In the genomic region with DNA sequence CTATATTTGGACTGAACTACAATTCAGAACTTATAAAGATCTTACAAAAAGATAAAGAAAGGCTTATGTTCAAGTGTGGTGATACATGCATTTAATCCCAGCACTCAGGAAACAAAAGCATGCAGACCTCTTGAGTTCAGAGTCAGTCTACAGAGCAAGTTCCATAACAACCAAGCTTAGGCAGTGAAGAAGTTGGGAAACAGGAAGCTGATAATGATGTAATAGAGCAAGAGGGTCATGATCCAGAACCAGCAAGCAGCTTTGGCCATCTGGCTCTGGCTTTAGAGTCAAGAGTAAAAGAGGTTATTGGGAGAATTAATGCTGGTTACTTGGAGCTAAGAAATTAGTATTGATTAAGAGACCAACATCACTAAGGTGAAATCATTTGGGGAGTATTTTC, we compare ENCODE assay signal across 28 mouse cellular contexts.
"Had no signal": no experiment of that assay in that cellular context is flagged by ENCODE, and none has a peak within 500 bp of the region (broad histone marks: within the 10 kb centered on the region; RNA-seq: fewer than 3 reads in every experiment).

No protein-coding gene starts in this region.

- H3K4me2 ChIP-seq: embryonic facial prominence, embryonic 12.5 days; embryonic facial prominence, embryonic 13.5 days; embryonic facial prominence, embryonic 15.5 days; forebrain, embryonic 12.5 days; forebrain, embryonic 13.5 days; forebrain, embryonic 15.5 days had no signal

- H3K36me3 ChIP-seq: embryonic facial prominence, embryonic 10.5 days; embryonic facial prominence, embryonic 12.5 days; embryonic facial prominence, embryonic 13.5 days; embryonic facial prominence, embryonic 15.5 days; forebrain, embryonic 10.5 days; forebrain, embryonic 12.5 days; forebrain, embryonic 15.5 days had no signal

- ATAC-seq: forebrain, embryonic 13.5 days; forebrain, embryonic 14.5 days; forebrain, embryonic 15.5 days; forebrain, embryonic 16.5 days; forebrain, postnatal 0 days had no signal

- H3K4me1 ChIP-seq: embryonic facial prominence, embryonic 10.5 days; embryonic facial prominence, embryonic 12.5 days; embryonic facial prominence, embryonic 13.5 days; embryonic facial prominence, embryonic 15.5 days; forebrain, embryonic 10.5 days; forebrain, embryonic 12.5 days; forebrain, embryonic 13.5 days; forebrain, embryonic 15.5 days had no signal

- H3K27me3 ChIP-seq: embryonic facial prominence, embryonic 12.5 days; embryonic facial prominence, embryonic 13.5 days; embryonic facial prominence, embryonic 15.5 days; forebrain, embryonic 12.5 days; forebrain, embryonic 13.5 days; forebrain, embryonic 15.5 days had no signal

- H3K9ac ChIP-seq: embryonic facial prominence, embryonic 12.5 days; embryonic facial prominence, embryonic 13.5 days; embryonic facial prominence, embryonic 15.5 days; forebrain, embryonic 12.5 days; forebrain, embryonic 13.5 days; forebrain, embryonic 15.5 days; forebrain, postnatal 0 days had no signal

- H3K27ac ChIP-seq: embryonic facial prominence, embryonic 10.5 days; embryonic facial prominence, embryonic 12.5 days; embryonic facial prominence, embryonic 13.5 days; embryonic facial prominence, embryonic 15.5 days; forebrain, embryonic 10.5 days; forebrain, embryonic 12.5 days; forebrain, embryonic 13.5 days; forebrain, embryonic 15.5 days; gastrocnemius, adult 2 months; heart, adult 2 months had no signal

- H3K9me3 ChIP-seq: embryonic facial prominence, embryonic 10.5 days; embryonic facial prominence, embryonic 12.5 days; embryonic facial prominence, embryonic 13.5 days; embryonic facial prominence, embryonic 15.5 days; forebrain, embryonic 10.5 days; forebrain, embryonic 12.5 days; forebrain, embryonic 13.5 days; forebrain, embryonic 15.5 days had no signal

- DNase-seq: cerebellum, adult 8-10 months; cerebellum, adult 9-10 months; cerebellum, adult 9-11 months; cerebellum, postnatal 10 days; cerebellum, postnatal 14 days; cerebellum, postnatal 25 days; cerebellum, postnatal 36 days; embryo, embryonic 11 days; forebrain, postnatal 0 days; gastrocnemius, adult 2 months; gastrocnemius, postnatal 10 days; gastrocnemius, postnatal 14 days; gastrocnemius, postnatal 25 days; gastrocnemius, postnatal 36 days; heart, adult 11 months; heart, adult 18-20 months; heart, adult 2 months had no signal

- H3K4me3 ChIP-seq: embryonic facial prominence, embryonic 10.5 days; embryonic facial prominence, embryonic 12.5 days; embryonic facial prominence, embryonic 13.5 days; embryonic facial prominence, embryonic 15.5 days; erythroblast, embryonic 14.5 days; forebrain, embryonic 10.5 days; forebrain, embryonic 12.5 days; forebrain, embryonic 13.5 days; forebrain, embryonic 15.5 days; gastrocnemius, adult 2 months; heart, adult 2 months had no signal
